20 mouse cellular contexts compared by ENCODE assay signal in genomic region chr10:77772142-77772541, GRCm38 (mm10). TPM values are rescaled to one million over a fixed set of nuclear protein-coding genes. Genes with fewer than 3 reads are reported as not detected.
DNase-seq lines count a peak whose midpoint lies in the region; ATAC-seq and TF ChIP-seq lines count a peak whose summit lies in the region.
"Not testable (repeated sequence)": the region's sequence is repeated elsewhere in the genome, so short reads cannot be mapped to it uniquely, and the experiment has no call there.
"Had no signal": no experiment of that assay in that cellular context is flagged by ENCODE, and none has a peak within 500 bp of the region (broad histone marks: within the 10 kb centered on the region; RNA-seq: fewer than 3 reads in every experiment).

No protein-coding gene starts in this region.

- TF ChIP-seq CTCF in heart, postnatal 0 days (IDR thresholded peaks at IDR 0.05; ENCODE audit: low read depth): not testable (repeated sequence)

- H3K4me3 ChIP-seq in heart, embryonic 16.5 days (ENCODE audit: low read length); heart, postnatal 0 days (ENCODE audit: low read depth, low read length): not testable (repeated sequence)

- H3K9ac ChIP-seq in heart, embryonic 16.5 days (ENCODE audit: low read length); heart, postnatal 0 days (replicated peaks; ENCODE audit: low read depth, low read length): not testable (repeated sequence)

- peak; percentile 41; the same call in 1 of the 2 replicates for ATAC-seq in heart, embryonic 16.5 days (replicated peaks; ENCODE audit: extremely low read depth, insufficient read depth, low FRiP score)
- peak; percentile 81 for ATAC-seq in heart, postnatal 0 days (ENCODE audit: insufficient read depth, low read depth)

- H3K36me3 ChIP-seq in heart, embryonic 16.5 days (ENCODE audit: control insufficient read depth, insufficient read depth); heart, postnatal 0 days (replicated peaks; ENCODE audit: control insufficient read depth, insufficient read depth, low read length): not testable (repeated sequence)

- not testable (repeated sequence) for TF ChIP-seq EP300 in heart, postnatal 0 days (IDR thresholded peaks at IDR 0.05; ENCODE audit: low read depth)

- WGBS in heart, embryonic 16.5 days: 40% methylated on average over 1 of the region's 3 CpGs
- no CpG with 5 or more reads among the region's 3 CpGs for WGBS in heart, postnatal 0 days

- H3K4me1 ChIP-seq in heart, embryonic 16.5 days (ENCODE audit: control insufficient read depth, insufficient read depth, low read length); heart, postnatal 0 days (ENCODE audit: control insufficient read depth, insufficient read depth): not testable (repeated sequence)

- not testable (repeated sequence) for H3K4me2 ChIP-seq in heart, embryonic 16.5 days (ENCODE audit: low read depth, low read length); heart, postnatal 0 days (ENCODE audit: low read depth, low read length)

- DNase-seq in heart, adult 11 months: peak; percentile 86
- DNase-seq in heart, postnatal 0 days (ENCODE audit: low spot score): not testable (repeated sequence)

- H3K27ac ChIP-seq in heart, embryonic 16.5 days (ENCODE audit: low read length); heart, postnatal 0 days (ENCODE audit: low read depth): not testable (repeated sequence)

- H3K9me3 ChIP-seq in heart, embryonic 16.5 days (replicated peaks; ENCODE audit: control insufficient read depth, low read length); heart, postnatal 0 days (replicated peaks; ENCODE audit: control insufficient read depth, low read length): not testable (repeated sequence)

- not testable (repeated sequence) for H3K27me3 ChIP-seq in heart, embryonic 16.5 days (ENCODE audit: control insufficient read depth, insufficient read depth, low read length); heart, postnatal 0 days (ENCODE audit: control insufficient read depth, insufficient read depth, low read length)

RNA-seq across cellular contexts. Expression of gene Gm3238, which starts 1.0 kb away (rescaled TPM):
- not detected in 2 replicates for polyA plus RNA-seq in heart, embryonic 16.5 days (2015; fragmentation: Nextera tagmentation; extraction: Ambion mirVana)
- not detected in 2 replicates for total RNA-seq in heart, postnatal 0 days (2014; rRNA removed; ENCODE audit: low replicate concordance)
- not detected in 2 replicates for polyA plus RNA-seq in heart, postnatal 0 days (2015; fragmentation: Nextera tagmentation; extraction: Ambion mirVana)
- total RNA-seq: adrenal gland, adult 18-20 months; adrenal gland, adult 2 months; adrenal gland, adult 8-10 months; adrenal gland, postnatal 10 days; adrenal gland, postnatal 14 days; adrenal gland, postnatal 25 days; adrenal gland, postnatal 36 days; adrenal gland, postnatal 4 days; CH12.LX; ES-E14; MEL had no signal
- polyA plus RNA-seq: activated CD4-positive, CD25-positive, alpha-beta regulatory T cell, adult 4 months; adrenal gland, adult 2 months; brain, embryonic 14.5 days; C2C12; CD4-positive, CD25-positive, alpha-beta regulatory T cell, adult 4 months; G1E; Patski had no signal

RNA-seq across cellular contexts. Expression of gene Gm7138, which starts 4.6 kb away (rescaled TPM):
- polyA plus RNA-seq in heart, embryonic 16.5 days (2015; fragmentation: Nextera tagmentation; extraction: Ambion mirVana): not detected in 2 replicates
- not detected in 2 replicates for total RNA-seq in heart, postnatal 0 days (2014; rRNA removed; ENCODE audit: low replicate concordance)
- not detected in 2 replicates for polyA plus RNA-seq in heart, postnatal 0 days (2015; fragmentation: Nextera tagmentation; extraction: Ambion mirVana)
- total RNA-seq: adrenal gland, adult 18-20 months; adrenal gland, adult 2 months; adrenal gland, adult 8-10 months; adrenal gland, postnatal 10 days; adrenal gland, postnatal 14 days; adrenal gland, postnatal 25 days; adrenal gland, postnatal 36 days; adrenal gland, postnatal 4 days; CH12.LX; ES-E14; MEL had no signal
- polyA plus RNA-seq: activated CD4-positive, CD25-positive, alpha-beta regulatory T cell, adult 4 months; adrenal gland, adult 2 months; brain, embryonic 14.5 days; C2C12; CD4-positive, CD25-positive, alpha-beta regulatory T cell, adult 4 months; G1E; Patski had no signal

RNA-seq across cellular contexts. Expression of gene Gm3250, which starts 10.2 kb away (rescaled TPM):
- polyA plus RNA-seq in heart, embryonic 16.5 days (2015; fragmentation: Nextera tagmentation; extraction: Ambion mirVana): not detected in 2 replicates
- not detected in 2 replicates for total RNA-seq in heart, postnatal 0 days (2014; rRNA removed; ENCODE audit: low replicate concordance)
- not detected in 2 replicates for polyA plus RNA-seq in heart, postnatal 0 days (2015; fragmentation: Nextera tagmentation; extraction: Ambion mirVana)
- total RNA-seq: adrenal gland, adult 18-20 months; adrenal gland, adult 2 months; adrenal gland, adult 8-10 months; adrenal gland, postnatal 10 days; adrenal gland, postnatal 14 days; adrenal gland, postnatal 25 days; adrenal gland, postnatal 36 days; adrenal gland, postnatal 4 days; CH12.LX; ES-E14; G1E; MEL had no signal
- polyA plus RNA-seq: activated CD4-positive, CD25-positive, alpha-beta regulatory T cell, adult 4 months; adrenal gland, adult 2 months; brain, embryonic 14.5 days; C2C12; CD4-positive, CD25-positive, alpha-beta regulatory T cell, adult 4 months; G1E; Patski had no signal

RNA-seq across cellular contexts. Expression of gene Gm3233, which starts 12.7 kb away (rescaled TPM):
- polyA plus RNA-seq in heart, embryonic 16.5 days (2015; fragmentation: Nextera tagmentation; extraction: Ambion mirVana): not detected in 2 replicates
- total RNA-seq in heart, postnatal 0 days (2014; rRNA removed; ENCODE audit: low replicate concordance): not detected in 2 replicates
- not detected in 2 replicates for polyA plus RNA-seq in heart, postnatal 0 days (2015; fragmentation: Nextera tagmentation; extraction: Ambion mirVana)
- total RNA-seq: adrenal gland, adult 18-20 months; adrenal gland, adult 2 months; adrenal gland, adult 8-10 months; adrenal gland, postnatal 10 days; adrenal gland, postnatal 14 days; adrenal gland, postnatal 25 days; adrenal gland, postnatal 36 days; adrenal gland, postnatal 4 days; CH12.LX; ES-E14; MEL had no signal
- polyA plus RNA-seq: activated CD4-positive, CD25-positive, alpha-beta regulatory T cell, adult 4 months; adrenal gland, adult 2 months; brain, embryonic 14.5 days; C2C12; CD4-positive, CD25-positive, alpha-beta regulatory T cell, adult 4 months; G1E; Patski had no signal

RNA-seq across cellular contexts. Expression of gene Gm7137, which starts 15.9 kb away (rescaled TPM):
- polyA plus RNA-seq in heart, embryonic 16.5 days (2015; fragmentation: Nextera tagmentation; extraction: Ambion mirVana): not detected in 2 replicates
- not detected in 2 replicates for total RNA-seq in heart, postnatal 0 days (2014; rRNA removed; ENCODE audit: low replicate concordance)
- polyA plus RNA-seq in heart, postnatal 0 days (2015; fragmentation: Nextera tagmentation; extraction: Ambion mirVana): not detected in 2 replicates
- total RNA-seq: adrenal gland, adult 18-20 months; adrenal gland, adult 2 months; adrenal gland, adult 8-10 months; adrenal gland, postnatal 10 days; adrenal gland, postnatal 14 days; adrenal gland, postnatal 25 days; adrenal gland, postnatal 36 days; adrenal gland, postnatal 4 days; CH12.LX; ES-E14; G1E; MEL had no signal
- polyA plus RNA-seq: activated CD4-positive, CD25-positive, alpha-beta regulatory T cell, adult 4 months; adrenal gland, adult 2 months; brain, embryonic 14.5 days; C2C12; CD4-positive, CD25-positive, alpha-beta regulatory T cell, adult 4 months; G1E; Patski had no signal
